Mouse (Mus musculus): ENCODE data around the gene Nufip1. TPM values are rescaled to one million over a fixed set of nuclear protein-coding genes. Genes with fewer than 3 reads are reported as not detected.
"Not testable (repeated sequence)": the region's sequence is repeated elsewhere in the genome, so short reads cannot be mapped to it uniquely, and the experiment has no call there.

Nufip1 gene
- total RNA-seq, 4 experiments from 2014 or later, result 8.3 to 9.4 (median 8.8) TPM

DNA sequence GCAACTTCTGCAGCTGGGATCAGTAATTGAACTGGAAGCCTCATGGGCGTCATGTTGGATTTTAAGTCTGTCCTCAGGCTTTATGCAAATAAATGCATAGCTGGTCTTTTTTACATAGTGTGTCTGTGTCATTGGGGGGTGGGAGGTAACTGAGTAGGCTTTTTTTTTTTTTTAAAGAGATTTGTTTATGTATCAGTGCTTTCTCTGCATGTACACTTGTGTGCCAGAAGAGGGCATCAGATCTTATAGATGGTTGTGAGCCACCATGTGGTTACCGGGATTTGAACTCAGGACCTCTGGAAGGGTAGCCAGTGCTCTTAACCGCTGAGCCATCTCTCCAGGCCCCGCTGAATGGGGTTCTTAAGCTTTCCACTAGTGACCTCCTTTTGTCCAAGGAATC is 24.3 kb downstream of the Nufip1 start:
- no peak for DNase-seq (ENCODE audit: low spot score in 2 of 2)

DNA sequence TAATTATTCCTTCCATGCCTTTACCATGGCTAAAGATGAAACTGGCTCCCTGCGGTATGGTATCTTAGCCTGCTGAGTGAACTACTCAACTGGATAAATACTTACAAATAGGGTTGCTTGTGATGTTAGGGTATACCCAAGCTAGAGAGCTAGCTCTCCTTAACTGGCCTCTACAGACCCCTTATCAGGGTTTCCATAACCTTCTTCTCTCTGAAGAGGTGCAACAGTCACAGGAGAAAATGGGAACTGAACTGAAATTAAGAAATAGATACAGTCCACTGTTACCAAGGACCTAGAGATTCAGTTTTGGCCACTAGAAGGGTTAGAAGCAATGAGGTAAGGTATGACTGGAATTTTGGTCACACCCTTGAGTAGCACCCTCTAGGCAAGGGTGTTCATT is 34.6 kb downstream of the Nufip1 start:
- no peak for DNase-seq (ENCODE audit: low spot score in 2 of 2)

DNA sequence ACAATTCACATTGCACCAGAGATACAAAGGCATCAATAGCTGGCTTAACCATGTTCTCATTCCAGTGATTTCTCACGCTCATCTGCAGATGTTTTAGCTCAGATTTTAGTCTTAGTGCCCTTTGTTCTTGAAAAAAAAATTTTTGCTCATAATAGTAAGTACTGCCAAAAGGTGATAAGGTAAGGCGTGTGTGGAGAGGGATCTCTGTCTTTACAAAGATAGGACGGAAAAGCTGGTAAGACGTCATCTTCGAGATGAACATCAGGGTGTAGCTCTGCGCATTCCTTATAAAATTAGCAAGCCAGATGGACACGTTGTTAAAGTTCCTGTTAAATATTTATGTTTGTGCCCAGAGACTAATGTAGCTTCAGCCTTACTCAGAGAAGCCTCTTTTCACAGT is 35.2 kb downstream of the Nufip1 start:
- DNase-seq (ENCODE audit: low spot score in 2 of 2), result no peak

DNA sequence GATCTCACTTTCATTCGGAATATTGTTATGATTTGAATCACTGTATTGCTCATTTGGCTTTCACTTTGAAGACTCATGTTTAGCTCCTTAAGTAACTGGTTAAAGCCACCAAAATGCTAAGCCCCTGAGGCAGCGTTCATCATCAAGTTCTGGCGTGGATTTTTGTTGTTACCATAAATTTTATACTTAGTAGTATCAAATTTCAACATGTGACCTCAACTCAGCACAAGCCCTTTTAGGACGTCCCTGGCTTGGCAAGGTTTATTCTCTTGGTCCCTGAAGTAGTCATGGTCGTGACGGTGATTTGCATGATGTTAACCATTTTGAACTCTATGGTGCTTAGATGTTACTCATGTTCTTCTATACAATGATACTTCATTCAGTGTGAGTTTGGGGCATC is 36.4 kb downstream of the Nufip1 start:
- no peak for DNase-seq (ENCODE audit: low spot score in 2 of 2)

DNA sequence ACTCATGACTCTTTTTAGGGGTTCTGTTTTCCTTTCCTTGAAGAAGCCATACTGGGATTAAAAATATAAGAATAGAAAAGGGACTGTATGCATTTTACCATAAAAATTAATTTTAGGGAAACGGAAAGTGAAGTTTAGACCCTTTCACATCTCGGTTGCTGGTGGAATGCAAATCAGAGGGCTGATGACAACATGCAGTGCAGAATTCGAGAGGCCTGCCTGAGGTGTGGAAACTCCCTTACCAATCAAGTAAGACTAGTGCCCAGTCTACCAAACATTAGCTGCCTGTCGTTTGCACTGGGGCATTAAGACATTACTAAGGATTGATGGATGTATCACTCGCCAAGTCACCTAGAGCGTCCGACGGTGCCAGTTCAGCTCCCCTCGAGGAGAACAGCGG is 37.6 kb downstream of the Nufip1 start:
- no peak for DNase-seq (ENCODE audit: low spot score in 2 of 2)

DNA sequence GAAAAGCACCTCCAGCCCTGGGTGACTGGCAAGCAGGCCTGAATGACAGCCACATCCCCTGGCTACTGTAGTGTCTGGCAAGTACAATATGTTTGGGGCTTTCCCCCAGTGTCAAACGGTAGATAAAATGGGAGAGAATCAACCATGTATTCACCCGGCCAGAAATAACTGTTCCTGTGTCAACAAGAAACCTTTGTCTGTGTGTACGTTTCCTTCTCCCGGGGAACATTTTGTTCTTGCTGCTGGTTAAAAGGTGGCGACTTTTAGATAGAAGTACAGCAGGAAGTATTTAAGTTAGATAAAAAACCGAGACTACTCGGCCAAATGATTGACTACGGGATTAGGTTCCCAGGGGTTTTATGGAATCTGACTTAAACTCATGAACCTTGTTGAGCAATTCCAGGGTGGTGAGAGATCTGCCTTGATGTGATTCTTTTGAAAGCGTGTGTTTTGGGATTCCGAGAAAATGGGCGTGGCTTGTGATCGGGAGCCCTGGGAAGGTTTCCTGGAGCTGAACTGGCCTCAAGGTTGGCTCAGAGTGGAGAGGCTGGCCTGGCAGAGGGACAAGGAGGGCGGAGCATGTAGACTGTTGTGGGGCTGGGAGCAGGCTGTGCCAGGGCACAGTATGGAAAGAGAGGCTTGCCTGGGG is 39.0 kb downstream of the Nufip1 start:
- no peak for DNase-seq (ENCODE audit: low spot score in 2 of 2)

DNA sequence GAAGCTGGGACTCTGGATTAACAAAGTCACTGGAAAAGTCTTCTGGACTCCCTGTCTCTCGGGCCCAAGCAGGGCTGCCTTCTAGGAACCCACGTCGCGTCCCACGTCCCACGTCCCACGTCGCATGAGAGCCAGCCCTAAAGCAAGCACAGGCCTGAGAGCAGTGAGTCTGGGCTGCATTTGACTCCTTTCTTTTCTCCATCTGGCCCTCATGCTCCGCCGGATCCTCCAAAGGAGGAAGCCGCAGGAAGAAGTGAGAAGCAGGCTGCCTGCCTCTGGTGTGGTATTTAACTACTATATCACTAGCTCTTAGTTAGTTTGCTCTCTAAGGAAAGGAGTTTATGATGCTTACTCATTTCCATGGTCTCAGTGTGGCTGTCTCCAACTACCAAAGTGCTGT is 39.8 kb downstream of the Nufip1 start:
- no peak for DNase-seq (ENCODE audit: low spot score in 2 of 2)

DNA sequence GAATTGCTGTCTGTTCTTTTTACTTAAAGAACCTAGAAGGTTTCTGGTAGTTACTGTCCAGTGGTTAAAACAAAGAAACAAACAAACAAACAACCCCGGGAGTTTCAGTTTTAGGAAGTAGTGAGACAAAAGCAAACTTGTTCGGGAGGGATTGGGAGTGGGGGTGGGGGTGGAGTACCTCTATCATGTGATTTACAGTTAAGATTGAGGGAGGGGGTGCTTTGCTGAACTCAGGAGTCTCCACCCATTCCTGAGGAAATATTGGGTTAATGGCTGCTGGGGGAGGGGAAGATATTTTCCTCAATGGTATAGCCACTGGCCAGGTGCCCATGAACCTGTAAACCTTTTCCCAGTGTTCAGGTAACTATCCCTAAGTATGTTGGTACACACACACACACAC is 40.3 kb downstream of the Nufip1 start:
- no peak for DNase-seq (ENCODE audit: low spot score in 2 of 2)

DNA sequence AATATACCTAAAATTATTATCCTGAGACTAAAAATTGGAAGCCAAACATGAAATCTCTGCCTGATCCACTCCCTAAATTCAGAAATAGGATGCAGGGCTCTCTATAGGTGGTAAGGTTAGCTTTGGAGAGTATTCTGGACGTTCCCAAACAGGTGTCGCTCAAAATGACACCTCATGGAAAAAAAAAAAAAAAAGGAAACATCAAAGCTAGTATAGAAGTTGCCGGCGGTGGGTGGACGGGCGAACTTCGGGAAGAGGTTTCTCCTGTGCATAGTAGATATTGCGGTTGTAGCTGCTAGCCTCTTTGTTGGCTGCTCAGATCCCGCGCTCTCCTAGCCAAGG is 41.1 kb downstream of the Nufip1 start:
- no peak for DNase-seq (ENCODE audit: low spot score in 2 of 2)

DNA sequence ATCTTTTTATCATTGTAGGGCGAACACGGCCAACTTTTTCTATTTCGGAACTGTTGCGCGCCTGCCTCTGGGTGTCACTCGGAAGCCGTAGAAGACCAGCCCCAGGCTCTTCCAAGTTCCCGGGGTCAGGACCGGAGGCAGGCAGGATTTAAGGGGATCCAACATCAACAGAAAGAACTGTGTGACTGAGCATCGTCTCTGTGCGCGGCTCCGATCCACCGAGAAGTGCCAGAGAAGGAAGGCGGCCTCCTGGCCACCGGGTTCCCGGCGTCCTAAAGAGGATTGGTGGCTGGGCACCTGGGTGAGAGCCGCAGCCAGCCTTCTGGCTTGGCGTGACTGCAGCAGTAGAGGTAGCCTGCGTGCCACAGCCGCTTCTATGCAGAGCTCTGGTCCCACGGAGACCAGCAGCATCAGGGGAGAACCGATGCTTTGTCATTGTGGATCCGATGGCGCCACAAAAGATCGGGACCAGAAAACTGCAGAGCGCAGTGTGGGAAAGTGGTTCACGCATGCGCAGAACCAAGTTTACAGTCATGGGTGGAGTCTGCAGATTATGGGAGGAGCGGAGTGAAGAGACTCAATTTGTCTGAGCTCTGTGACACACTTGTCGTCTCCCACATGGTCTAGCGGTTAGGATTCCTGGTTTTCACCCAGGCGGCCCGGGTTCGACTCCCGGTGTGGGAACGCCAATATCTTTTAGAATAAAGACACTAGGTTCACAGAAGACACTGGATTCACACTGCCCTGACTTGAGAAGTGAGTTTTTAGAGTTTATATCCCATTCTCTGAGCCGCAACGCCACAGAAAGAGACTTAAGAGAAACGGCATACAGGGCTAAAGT is 41.7 kb downstream of the Nufip1 start:
- peak; percentile 95 to 99 for DNase-seq (ENCODE audit: low spot score in 2 of 2)

DNA sequence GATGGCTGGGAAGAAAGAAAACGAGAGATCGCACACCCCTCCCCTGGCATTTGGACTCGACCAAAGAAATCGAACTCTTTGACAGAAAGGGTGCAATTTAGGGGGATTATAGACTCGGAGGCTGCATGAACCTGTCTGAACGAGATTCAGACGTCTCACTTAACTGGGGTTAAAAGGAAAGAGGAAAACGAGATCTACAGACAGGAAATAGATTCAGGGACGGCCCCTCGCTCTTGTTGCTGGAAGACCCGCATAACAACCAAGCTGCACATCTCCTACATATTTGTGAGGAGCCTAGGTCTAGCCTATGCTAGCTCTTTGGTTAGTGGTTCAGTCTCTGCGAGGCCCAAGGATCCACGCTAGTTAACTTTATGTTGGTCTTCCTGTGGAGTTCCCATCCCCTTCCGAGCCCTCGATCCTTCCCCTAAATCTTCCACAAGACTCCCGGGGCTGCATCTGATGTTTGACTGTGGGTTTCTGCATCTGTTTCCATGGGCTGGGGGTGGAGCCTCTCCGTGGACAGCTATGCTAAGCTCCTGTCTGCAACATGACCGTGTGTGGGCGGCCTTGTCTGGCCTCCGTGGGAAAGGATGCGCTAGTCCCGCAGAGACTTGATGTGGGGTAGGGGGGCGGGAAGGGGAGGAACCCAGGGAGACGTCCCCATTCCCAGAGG is 42.4 kb downstream of the Nufip1 start:
- no peak for DNase-seq (ENCODE audit: low spot score in 2 of 2)

DNA sequence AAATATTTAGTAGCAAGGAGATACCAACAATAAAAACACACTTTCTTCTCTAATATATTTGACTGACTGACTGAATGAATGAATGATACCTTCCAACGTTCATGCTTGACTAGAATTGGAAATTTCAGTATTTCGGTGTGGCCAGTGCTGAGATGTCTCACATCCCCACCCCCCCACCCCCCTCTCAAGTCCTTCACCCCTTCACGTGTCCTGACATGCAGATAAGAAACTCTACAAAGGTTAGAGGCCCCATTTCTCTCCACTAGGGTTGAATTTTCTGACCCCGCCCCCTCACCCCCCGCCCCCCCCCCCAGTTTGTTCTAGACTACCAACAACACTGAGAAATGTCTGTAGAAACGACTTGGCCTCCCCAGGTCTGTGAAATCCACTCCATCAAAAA is 43.1 kb downstream of the Nufip1 start:
- DNase-seq (ENCODE audit: low spot score in 2 of 2), result no peak

DNA sequence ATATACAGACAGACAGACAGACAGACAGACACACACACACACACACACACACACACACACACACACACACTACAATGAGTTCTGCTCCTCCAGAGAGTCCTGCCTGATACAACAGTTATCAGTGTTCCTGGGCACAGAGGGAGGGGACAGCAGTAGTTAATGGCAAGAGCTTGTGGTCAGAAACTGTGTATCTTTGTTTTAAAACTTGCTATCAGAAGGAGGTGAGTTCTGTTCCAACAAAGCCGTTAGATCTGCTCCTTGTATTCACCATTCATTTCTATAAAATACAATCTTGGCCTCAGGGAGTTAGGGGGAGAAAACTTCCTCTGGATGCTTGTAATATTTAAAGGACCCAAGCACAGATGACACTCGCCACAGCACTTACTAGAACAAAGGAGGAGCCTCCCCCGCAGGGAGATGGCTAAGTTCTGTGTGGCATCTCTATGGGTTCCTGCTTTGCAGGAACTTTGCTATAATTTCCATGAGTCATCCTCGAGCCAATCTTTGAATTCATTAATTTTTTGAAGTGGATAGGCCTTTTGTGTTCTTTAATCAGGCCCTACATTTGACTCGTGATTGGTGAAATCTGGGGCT is 47.6 kb downstream of the Nufip1 start:
- DNase-seq (ENCODE audit: low spot score in 2 of 2), result no peak

DNA sequence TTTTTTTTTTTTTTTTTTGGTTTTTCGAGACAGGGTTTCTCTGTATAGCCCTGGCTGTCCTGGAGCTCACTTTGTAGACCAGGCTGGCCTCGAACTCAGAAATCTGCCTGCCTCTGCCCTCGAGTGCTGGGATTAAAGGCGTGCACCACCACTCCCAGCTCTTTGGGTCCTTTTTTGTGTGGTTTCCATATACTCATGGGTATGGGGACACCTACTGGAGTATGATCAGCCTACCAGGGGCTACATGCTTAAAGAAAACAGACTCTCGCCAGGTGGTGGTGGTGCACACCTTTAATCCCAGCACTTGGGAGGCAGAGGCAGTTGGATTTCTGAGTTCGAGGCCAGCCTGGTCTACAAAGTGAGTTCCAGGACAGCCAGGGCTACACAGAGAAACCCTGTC is 49.9 kb downstream of the Nufip1 start:
- not testable (repeated sequence) for DNase-seq (ENCODE audit: low spot score in 2 of 2)

DNA sequence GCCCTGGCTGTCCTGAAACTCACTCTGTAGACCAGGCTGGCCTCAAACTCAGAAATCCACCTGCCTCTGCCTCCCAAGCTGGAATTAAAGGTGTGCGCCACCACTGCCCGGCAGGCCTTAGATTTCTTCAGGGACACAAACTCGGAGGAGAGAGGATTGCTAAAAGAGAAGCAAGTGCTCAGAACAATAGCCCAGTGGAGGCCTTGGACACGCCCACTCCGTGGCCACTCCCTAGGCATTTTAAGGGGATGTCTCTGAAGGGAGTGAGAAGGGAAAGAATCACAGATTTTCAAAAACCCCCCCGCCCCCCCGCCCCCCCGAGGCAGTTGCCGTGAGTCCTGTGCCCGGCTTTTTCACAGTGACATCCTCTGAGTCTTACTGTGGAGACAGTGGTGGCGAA is 53.5 kb downstream of the Nufip1 start:
- no peak for DNase-seq (ENCODE audit: low spot score in 2 of 2)

DNA sequence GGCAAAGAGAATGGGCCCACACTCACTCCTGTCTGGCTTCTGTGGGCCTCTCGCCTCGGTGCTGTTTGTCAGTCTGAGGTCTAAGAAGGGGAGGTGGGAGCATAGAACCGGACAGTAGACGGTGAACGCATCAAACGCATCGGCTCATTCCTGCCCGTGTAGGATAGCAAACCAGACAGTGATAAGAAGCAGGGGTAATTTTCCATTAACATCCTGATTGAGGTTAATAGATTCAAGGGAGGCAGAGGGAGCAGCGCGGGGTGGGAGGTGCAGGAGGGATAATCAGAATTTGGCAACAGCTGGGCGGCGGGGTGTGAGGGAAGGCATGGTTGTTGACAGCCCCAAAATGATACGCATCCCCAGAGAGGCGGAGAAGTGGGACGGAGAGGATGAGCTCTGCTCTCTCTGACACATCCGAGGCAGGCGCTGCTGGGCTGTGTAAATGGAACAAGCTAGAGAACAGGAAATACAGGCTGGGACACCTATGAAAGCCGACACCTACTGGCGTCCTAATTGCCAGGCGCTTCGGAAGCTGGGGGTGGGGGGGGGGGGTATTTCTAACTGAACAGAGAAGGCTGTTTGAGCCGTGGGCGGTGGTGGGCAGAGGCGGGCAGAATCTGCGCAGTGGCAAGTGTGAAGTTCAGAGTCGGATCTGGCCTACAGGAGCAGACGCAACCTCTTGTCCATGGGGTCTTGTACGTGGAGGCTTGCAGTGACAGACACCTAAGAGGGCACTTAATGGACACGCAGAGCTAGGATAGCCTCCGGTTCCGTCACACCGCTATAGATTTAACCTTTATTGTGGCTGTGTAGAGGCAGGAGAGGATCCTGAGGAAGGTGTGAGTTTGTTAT is 54.4 kb downstream of the Nufip1 start:
- peak; percentile 29 to 30 for DNase-seq (ENCODE audit: low spot score in 2 of 2)

DNA sequence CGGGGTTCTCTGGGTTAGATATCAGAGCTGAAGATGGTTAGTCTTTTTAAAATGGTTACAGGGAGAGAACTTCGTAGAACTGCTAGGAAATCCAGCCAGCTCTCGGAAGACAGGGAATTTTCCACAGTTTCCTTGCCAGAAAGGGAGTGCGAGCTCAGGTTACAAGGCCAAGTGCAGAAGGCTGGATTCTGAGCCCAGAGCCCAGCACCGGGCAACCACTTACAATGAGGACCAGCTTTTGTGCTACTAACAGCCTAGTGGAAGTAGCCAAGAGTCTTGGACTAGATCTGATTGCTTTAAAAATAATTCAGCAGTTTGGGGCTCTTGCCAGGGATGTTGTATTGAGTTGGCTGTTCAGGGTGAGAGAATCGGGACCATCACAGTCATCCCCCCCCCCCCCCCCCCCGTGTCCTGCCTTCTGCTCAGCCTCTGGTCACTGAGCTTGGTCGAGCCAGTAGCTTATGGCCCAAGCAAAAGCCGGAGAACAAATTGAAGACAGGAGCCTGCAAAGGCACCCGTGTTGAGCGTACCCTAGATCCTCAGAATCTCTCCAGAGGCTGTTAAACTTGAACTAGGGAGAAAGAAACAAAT is 59.3 kb downstream of the Nufip1 start:
- DNase-seq (ENCODE audit: low spot score in 2 of 2), result peak; percentile 29 to 53

DNA sequence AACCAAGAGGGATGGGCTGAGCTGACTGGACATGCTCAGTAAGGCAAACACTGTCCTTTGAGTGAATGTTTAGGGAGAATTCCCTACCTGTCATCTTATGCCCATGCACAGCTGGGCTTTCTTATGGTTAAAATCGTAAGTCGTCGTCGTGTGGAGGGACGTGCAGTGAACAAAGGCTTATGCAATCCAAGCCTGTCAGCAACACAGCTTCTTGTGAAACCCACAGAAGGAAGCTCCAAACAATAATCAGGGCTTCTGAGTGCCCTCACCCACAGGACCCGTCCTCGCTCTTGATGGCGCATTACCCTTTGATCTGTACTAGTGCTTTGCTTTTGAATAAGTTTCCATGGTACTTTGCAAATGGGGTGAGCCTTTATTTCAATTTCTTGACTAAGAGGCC is 60.6 kb downstream of the Nufip1 start:
- DNase-seq (ENCODE audit: low spot score in 2 of 2), result no peak

DNA sequence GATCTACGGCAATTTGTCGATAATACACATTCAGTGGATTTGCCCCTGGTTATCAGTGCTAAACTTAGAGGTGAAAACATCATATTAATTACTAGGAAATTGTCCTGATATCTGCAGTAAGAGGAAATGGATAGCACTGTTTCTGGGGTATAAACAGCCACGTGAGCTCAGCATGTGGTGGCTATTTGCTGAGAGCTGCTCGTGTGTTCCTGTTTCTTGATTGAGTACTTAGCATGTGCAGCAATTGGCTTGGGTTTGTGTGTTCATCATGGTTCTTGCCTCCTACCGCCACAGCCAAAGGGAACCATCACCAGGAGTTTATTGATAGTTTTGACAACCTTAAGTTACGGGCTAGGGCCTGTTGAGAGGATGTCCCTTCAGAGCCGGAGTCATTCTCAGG is 63.6 kb downstream of the Nufip1 start:
- DNase-seq (ENCODE audit: low spot score in 2 of 2), result no peak

DNA sequence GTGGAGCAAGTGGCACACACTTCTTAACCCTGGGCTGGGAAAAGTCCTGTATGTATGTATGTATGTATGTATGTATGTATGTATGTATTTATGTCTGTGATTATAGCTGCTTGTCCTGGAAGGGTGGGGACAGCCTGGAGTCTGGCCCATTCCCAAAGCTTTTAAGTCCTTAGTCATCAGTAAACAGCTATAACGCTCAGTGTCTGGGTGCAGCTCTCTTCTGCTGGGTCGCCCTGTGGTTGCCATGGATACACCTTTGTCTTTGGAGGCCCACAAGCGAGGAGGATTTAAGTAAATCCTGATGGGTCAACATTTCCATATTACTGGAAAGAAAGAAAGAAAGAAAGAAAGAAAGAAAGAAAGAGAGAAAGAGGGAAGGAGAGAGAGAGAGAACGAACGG is 65.1 kb downstream of the Nufip1 start:
- no peak for DNase-seq (ENCODE audit: low spot score in 2 of 2)

DNA sequence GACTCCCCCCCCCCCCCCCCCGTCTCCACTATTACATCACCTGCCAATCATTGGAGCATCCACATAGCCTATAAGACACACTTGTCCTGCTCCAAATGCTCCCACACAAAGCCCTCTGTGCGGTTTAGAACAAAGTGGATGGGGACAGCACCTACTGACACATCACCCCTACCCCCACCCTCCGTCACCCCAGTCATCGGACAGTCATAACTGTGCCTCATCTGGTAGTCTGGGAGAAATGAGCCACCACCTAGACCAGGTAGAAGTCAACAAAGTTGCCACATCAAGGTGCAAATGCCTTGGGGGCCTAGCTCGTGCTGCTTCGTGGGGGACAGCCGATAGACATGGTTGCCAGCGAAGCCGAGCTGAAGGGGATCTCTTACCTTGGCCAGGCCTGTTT is 66.5 kb downstream of the Nufip1 start:
- DNase-seq (ENCODE audit: low spot score in 2 of 2), result no peak

Measured in layer of hippocampus, adult 8-10 months (tissue).